Mouse (Mus musculus) CD4-positive, CD25-positive, alpha-beta regulatory T cell, adult 4 months (primary cell): ENCODE results near the gene Epb41l4b. TPM values are rescaled to one million over a fixed set of nuclear protein-coding genes. Genes with fewer than 3 reads are reported as not detected.

Source experiments
- ATAC-seq: one replicate; pipeline ENCODE4 v1.8.0; 2017
- polyA plus RNA-seq, 2 experiments: library from polyadenylated mRNA; unstranded; fragments of 100-300 nt; shearing (Covaris generic); gene quantifications; one replicate each; pipeline ENCODE4 v1.2.1; 2017

The Epb41l4b gene
- polyA plus RNA-seq, 2 experiments from 2014 or later, result not detected

GRCm38 (mm10) chr4:57060319-57060831, 82.9 kb downstream of the Epb41l4b start:
- ATAC-seq, result no peak

DNA sequence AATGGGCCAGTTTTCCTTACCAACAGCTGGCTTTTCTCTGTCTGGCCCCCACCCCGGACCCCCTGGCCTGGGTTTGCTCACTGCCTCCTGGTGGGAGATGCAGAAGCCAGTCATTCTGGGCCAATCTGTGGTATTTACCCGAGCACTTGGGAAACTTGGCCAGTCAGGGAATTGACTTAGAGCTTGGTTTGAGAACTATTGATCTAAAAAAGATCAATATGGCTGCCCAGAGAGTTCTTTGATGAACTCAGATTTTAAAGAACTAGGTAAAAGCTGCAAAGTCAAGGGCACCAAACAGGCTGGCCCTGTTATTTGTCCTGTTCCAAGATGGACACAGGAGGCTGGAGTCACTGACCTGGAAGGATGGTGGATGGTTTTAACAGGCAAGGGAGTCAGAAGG, 84.6 kb downstream of the Epb41l4b start:
- no peak for ATAC-seq

DNA sequence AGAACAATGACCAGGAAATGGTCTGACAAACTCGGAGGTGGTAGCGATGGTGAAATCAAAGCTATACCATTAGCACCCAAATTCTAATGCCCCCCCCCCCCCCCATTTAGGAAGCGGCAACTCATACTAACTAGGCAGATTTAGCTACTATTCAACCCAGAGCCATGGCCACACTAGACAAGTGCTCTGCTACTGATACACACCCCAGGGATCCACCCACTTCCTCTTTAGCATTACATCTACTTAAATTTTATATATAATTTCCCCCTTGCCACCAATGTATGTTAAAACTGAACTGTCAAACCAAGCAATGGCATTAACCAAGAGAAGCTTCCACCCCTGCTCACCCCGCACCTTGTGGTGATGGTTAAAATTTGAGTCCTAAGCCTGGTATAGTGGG, 85.6 kb downstream of the Epb41l4b start:
- ATAC-seq, result no peak

DNA sequence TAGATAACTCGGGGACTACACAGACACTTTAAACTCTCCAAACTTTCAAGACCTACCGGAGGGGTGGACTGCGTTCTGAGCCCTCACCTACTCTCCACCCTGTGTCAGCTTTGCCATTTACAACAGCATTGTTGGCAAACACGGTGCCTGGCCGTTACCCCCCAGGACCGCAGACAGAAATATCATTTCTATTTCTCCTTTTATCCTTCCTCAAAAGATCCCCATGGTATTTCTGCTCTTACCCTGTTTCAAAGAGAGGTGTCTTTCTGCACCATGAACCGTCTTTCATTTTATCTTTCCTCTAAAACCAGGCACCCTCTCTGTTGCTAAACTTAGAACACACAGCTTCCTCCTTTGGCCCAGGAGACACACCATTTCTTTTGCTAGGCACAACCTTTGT, 87.6 kb downstream of the Epb41l4b start:
- ATAC-seq, result no peak

GRCm38 (mm10) chr4:57049281-57049921, 93.8 kb downstream of the Epb41l4b start:
- no peak for ATAC-seq

DNA sequence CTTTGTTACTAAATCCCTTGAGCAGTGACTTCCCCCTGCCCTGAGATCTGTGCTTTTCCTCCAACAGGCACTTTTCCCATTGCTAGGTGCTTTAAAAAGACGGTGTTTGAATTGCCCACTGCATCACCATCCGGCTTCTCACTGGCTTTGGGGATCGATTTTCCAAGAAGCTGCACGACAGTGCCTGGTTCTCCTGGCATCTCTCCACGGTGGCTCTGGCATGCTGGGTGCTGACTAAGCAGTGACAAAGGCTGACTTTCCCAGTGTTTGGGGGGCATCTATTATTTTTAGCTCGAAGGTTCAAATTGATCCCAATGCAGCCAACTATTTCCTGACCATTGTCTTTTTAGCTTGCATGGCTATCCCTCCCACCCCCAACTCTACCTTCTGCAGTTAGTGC, 94.7 kb downstream of the Epb41l4b start:
- no peak for ATAC-seq

DNA sequence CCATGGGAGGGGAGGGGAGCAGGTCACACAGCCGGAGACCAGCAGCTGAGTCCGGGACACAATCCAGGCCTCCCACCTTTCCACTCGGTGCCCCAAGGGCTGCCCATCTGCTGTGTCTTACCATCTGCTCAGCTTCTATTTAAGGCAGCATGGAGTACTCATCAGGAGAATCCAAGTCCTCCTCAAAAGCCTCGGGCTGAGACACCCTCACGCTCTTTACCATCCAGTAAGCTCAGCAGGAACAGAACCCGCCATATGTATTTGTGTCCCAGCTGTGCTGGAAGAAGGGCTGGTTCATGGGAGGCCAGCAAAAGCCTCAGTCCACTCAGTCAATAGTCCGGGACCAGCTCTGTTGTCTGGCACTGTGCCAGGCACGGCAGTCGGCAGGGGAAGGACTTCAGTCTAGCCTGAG, 97.1 kb downstream of the Epb41l4b start:
- ATAC-seq, result no peak

DNA sequence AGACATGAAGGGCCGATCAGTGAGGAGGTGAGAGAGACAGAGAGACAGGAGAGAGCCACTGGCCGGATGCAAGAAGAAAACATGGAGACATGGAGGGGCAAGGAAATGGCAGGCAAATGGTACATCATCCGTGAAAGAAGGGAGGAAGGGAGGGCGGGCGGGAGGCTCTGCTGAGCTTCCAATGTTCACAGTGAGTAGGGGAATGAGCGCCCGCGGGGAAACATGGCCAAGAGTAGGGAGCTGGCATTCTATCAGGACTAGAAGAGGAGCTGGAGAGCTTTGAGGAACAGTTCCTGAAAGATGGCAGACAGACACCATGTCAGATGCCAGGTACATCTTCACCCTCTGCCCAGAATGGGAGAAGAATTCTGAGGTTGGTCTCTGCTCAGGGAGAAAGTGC, 99.6 kb downstream of the Epb41l4b start:
- ATAC-seq, result no peak

GRCm38 (mm10) chr4:57041661-57042060, 101.6 kb downstream of the Epb41l4b start:
- ATAC-seq, result no peak

DNA sequence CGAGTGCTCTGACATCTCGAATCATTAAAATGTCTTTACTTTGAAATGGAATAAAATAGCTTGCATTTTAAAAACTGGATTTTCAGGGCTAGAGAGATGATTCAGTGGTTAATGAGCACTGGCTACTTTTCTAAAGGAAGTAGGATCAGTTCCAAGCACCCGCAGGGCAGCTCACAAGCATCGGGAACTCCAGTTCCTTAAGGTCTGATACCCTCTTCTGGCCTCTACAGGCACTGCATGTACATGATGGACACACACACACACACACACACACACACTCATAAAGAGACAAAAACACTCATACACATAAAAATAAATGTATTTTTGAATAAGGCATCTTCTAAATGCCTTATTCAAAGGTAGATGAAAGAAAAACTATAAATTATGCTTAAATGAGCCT, 102.0 kb downstream of the Epb41l4b start:
- no peak for ATAC-seq

GRCm38 (mm10) chr4:57040481-57040880, 102.8 kb downstream of the Epb41l4b start:
- no peak for ATAC-seq

- ATAC-seq, result no peak
Observed at GRCm38 (mm10) chr4:57039127-57040031, 103.9 kb downstream of the Epb41l4b start.

GRCm38 (mm10) chr4:57037554-57037953, 105.7 kb downstream of the Epb41l4b start:
- no peak for ATAC-seq

DNA sequence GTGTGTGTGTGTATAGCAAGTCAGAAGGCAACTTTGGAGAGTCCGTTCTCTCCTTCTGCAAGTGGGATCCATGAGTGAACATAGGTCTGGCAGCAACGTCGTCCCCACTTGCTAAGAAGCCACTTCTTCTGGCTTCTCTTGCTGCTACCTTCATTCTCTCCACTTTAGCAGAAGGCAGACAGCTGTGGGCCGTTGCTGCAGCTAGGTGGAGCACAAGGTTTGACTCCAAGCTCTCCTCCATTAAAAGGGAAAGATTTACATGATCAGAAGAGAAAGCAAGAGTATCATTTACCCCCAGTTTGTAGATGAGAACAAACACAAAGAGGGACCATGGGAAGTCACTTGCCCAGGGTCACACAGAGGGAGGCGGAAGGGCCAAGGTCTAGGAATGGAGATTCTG, 109.1 kb downstream of the Epb41l4b start:
- no peak for ATAC-seq

GRCm38 (mm10) chr4:57031440-57031839, 111.8 kb downstream of the Epb41l4b start:
- ATAC-seq, result no peak

DNA sequence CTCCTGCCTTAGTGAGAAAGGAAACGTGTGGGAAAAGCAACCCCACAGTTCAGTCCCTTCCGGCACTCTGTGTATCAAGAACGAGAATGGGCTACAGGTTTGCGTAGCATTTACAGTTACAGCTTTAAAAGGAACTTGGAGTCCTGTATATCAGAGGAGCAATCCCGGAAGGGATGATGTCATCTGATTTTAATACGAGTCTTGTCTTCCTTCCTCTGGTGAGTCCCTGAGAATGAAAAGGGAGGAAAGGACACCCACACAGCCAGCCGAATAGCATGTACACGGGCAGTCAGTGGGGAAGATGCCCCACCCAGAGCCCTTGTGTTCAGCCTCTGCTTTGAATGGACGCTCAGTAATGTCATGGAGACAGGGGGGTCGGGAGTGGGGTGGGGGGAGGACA, 115.3 kb downstream of the Epb41l4b start:
- ATAC-seq, result peak; percentile 74

DNA sequence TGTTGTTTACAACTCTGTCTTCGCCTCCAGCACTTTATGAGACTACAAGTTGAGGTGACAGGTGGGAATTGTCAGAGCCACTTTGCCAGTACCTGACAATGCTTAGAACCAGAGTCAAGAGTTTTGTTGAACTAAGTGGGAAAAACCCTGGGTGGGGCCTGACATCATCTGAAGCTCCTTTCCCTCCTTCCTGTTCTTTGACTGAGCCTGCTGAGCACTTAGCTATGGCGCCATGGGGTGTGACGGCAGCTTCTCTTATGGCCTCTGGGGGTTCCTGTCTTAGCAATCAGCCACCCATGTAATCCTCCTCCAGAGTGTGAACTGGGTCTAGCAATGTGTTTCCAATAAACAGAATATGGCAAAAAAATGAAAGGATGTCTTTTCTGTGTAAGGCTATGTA, 119.7 kb downstream of the Epb41l4b start:
- ATAC-seq, result no peak

- ATAC-seq, result no peak
Observed at GRCm38 (mm10) chr4:57021288-57021687, 121.9 kb downstream of the Epb41l4b start.

DNA sequence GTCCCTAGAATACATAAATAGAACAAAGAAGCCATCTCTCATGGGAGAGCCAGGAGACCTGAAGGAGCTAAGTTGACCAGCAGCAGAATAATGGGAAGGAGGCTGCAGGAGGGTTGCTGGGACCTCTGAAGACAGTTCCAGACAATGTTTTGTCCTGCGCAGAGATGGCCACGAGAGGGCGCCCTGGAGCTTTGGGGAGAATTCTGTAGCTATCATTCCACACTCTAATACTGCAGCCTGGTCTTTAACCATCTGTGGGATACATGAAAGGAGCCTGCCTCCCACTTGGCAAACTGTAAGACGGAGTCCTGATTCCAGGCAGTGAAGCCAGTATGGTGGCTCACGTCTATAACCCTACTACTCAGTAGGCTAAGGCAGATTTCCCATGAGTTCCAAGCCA, 126.0 kb downstream of the Epb41l4b start:
- no peak for ATAC-seq

DNA sequence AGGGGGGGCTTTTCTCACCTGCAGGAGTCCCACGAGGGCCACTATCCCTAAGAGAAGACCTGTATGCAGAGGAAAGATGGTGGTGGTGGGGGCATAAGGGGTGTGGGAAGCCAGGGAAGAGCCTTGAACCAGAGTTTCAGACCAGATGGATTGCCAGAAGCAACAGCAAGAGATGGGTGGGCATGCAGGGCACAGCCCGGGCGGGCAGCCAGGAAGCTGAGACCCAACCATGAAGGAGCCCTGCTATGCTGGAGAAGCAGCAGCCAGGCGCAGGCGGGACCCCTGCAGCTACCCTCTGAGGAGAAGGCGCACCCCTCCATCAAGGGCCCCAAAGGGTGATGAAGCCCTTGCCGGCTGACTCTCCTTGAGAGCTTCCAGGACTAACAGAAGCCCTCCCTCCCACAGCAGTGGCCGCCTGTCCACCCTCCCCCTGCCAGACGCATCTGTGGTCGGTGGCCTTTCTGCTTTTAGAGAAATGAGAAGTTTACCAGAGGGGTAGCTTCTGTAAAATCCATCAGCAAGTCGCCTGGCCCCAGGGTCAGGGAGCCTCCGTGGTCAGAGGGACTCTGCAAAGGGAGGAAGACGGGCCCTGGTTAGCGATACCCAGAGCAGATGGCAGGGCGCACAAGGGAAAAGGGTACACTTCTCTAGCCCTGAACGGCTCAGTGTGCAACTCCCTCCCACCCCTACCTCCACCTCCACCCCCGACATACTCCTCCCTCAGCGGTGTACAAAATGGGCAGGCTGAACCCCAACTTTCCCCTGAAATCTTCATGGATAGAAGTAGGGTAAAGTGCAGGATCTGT, 126.7 kb downstream of the Epb41l4b start:
- ATAC-seq, result no peak

GRCm38 (mm10) chr4:57015032-57015431, 128.2 kb downstream of the Epb41l4b start:
- ATAC-seq, result no peak

GRCm38 (mm10) chr4:57011454-57012046, 131.7 kb downstream of the Epb41l4b start:
- ATAC-seq, result no peak

- ATAC-seq, result no peak
Observed at GRCm38 (mm10) chr4:57010919-57011318, 132.3 kb downstream of the Epb41l4b start.
